Mouse (Mus musculus): ENCODE results near the gene Gzmk. TPM values are rescaled to one million over a fixed set of nuclear protein-coding genes. Genes with fewer than 3 reads are reported as not detected.

Gzmk gene
- polyA plus RNA-seq, 1 experiment from 2014 or later, result not detected

- H3K9ac ChIP-seq (ENCODE audit: low read length), result no peak overlapping the region
- WGBS, result 78% methylated on average over 9 of the region's 9 CpGs
- H3K9me3 ChIP-seq (replicated peaks; ENCODE audit: control insufficient read depth, low read length), result no peaks in the 10 kb centered on the region
- no peak for ATAC-seq (ENCODE audit: insufficient read depth, low FRiP score)
- no peaks in the 10 kb centered on the region for H3K4me1 ChIP-seq (ENCODE audit: control insufficient read depth, insufficient read depth, low read length)
- H3K36me3 ChIP-seq (ENCODE audit: control insufficient read depth, insufficient read depth, low read length), result no peaks in the 10 kb centered on the region
- H3K27ac ChIP-seq (ENCODE audit: low read length), result no peak overlapping the region
- no peak overlapping the region for H3K4me3 ChIP-seq (replicated peaks; ENCODE audit: low read length)
- no peaks in the 10 kb centered on the region for H3K27me3 ChIP-seq (ENCODE audit: control insufficient read depth, insufficient read depth, low read length)
- no peak overlapping the region for H3K4me2 ChIP-seq (ENCODE audit: low read depth, low read length)
These were observed 27.7 kb downstream of the Gzmk start for GRCm38 (mm10) chr13:113197872-113198502.

GRCm38 (mm10) chr13:113196808-113197674 is 28.7 kb downstream of the Gzmk start:
- H3K9me3 ChIP-seq (replicated peaks; ENCODE audit: control insufficient read depth, low read length), result no peaks in the 10 kb centered on the region
- H3K9ac ChIP-seq (ENCODE audit: low read length), result no peak overlapping the region
- no peaks in the 10 kb centered on the region for H3K27me3 ChIP-seq (ENCODE audit: control insufficient read depth, insufficient read depth, low read length)
- WGBS, result 64% methylated on average over 13 of the region's 13 CpGs
- no peak for ATAC-seq (ENCODE audit: insufficient read depth, low FRiP score)
- no peaks in the 10 kb centered on the region for H3K4me1 ChIP-seq (ENCODE audit: control insufficient read depth, insufficient read depth, low read length)
- no peak overlapping the region for H3K4me2 ChIP-seq (ENCODE audit: low read depth, low read length)
- H3K4me3 ChIP-seq (replicated peaks; ENCODE audit: low read length), result no peak overlapping the region
- no peaks in the 10 kb centered on the region for H3K36me3 ChIP-seq (ENCODE audit: control insufficient read depth, insufficient read depth, low read length)
- H3K27ac ChIP-seq (ENCODE audit: low read length), result no peak overlapping the region

- no peak for ATAC-seq (ENCODE audit: insufficient read depth, low FRiP score)
These were observed 42.0 kb downstream of the Gzmk start for GRCm38 (mm10) chr13:113183720-113184119.

GRCm38 (mm10) chr13:113183310-113183709 is 42.4 kb downstream of the Gzmk start:
- no peaks in the 10 kb centered on the region for H3K4me1 ChIP-seq (ENCODE audit: control insufficient read depth, insufficient read depth, low read length)
- no peak for ATAC-seq (ENCODE audit: insufficient read depth, low FRiP score)

More at GRCm38 (mm10) chr13:113183720-113184119, 42.0 kb downstream of the Gzmk start:
- Histone ChIP-seq H3K36me3 (ENCODE audit: control insufficient read depth, insufficient read depth, low read length) (no peaks in the 10 kb centered on the region), H3K4me3 (replicated peaks; ENCODE audit: low read length) (no peak overlapping the region), H3K27ac (ENCODE audit: low read length) (no peak overlapping the region), H3K4me2 (ENCODE audit: low read depth, low read length) (no peak overlapping the region), H3K9me3 (replicated peaks; ENCODE audit: control insufficient read depth, low read length) (no peaks in the 10 kb centered on the region), H3K4me1 (ENCODE audit: control insufficient read depth, insufficient read depth, low read length) (no peaks in the 10 kb centered on the region), H3K27me3 (ENCODE audit: control insufficient read depth, insufficient read depth, low read length) (no peaks in the 10 kb centered on the region), H3K9ac (ENCODE audit: low read length) (no peak overlapping the region)
- 86% methylated on average over 4 of the region's 4 CpGs for WGBS

GRCm38 (mm10) chr13:113174162-113174561 is 51.5 kb downstream of the Gzmk start:
- Histone ChIP-seq H3K36me3 (ENCODE audit: control insufficient read depth, insufficient read depth, low read length) (no peaks in the 10 kb centered on the region), H3K4me3 (replicated peaks; ENCODE audit: low read length) (no peak overlapping the region), H3K27ac (ENCODE audit: low read length) (no peak overlapping the region), H3K9ac (ENCODE audit: low read length) (no peak overlapping the region), H3K27me3 (ENCODE audit: control insufficient read depth, insufficient read depth, low read length) (no peaks in the 10 kb centered on the region), H3K4me2 (ENCODE audit: low read depth, low read length) (no peak overlapping the region), H3K4me1 (ENCODE audit: control insufficient read depth, insufficient read depth, low read length) (no peaks in the 10 kb centered on the region), H3K9me3 (replicated peaks; ENCODE audit: control insufficient read depth, low read length) (no peaks in the 10 kb centered on the region)
- 78% methylated on average over 6 of the region's 6 CpGs for WGBS
- no peak for ATAC-seq (ENCODE audit: insufficient read depth, low FRiP score)

More at GRCm38 (mm10) chr13:113183310-113183709, 42.4 kb downstream of the Gzmk start:
- H3K4me2 ChIP-seq (ENCODE audit: low read depth, low read length), result no peak overlapping the region
- H3K9ac ChIP-seq (ENCODE audit: low read length), result no peak overlapping the region
- H3K4me3 ChIP-seq (replicated peaks; ENCODE audit: low read length), result no peak overlapping the region
- no peaks in the 10 kb centered on the region for H3K36me3 ChIP-seq (ENCODE audit: control insufficient read depth, insufficient read depth, low read length)
- H3K27me3 ChIP-seq (ENCODE audit: control insufficient read depth, insufficient read depth, low read length), result no peaks in the 10 kb centered on the region
- H3K27ac ChIP-seq (ENCODE audit: low read length), result no peak overlapping the region
- no peaks in the 10 kb centered on the region for H3K9me3 ChIP-seq (replicated peaks; ENCODE audit: control insufficient read depth, low read length)
- 65% methylated on average over 8 of the region's 8 CpGs for WGBS

- Histone ChIP-seq H3K9me3 (replicated peaks; ENCODE audit: control insufficient read depth, low read length) (no peaks in the 10 kb centered on the region), H3K4me1 (ENCODE audit: control insufficient read depth, insufficient read depth, low read length) (no peaks in the 10 kb centered on the region), H3K4me3 (replicated peaks; ENCODE audit: low read length) (no peak overlapping the region), H3K36me3 (ENCODE audit: control insufficient read depth, insufficient read depth, low read length) (no peaks in the 10 kb centered on the region), H3K27ac (ENCODE audit: low read length) (no peak overlapping the region), H3K4me2 (ENCODE audit: low read depth, low read length) (no peak overlapping the region), H3K27me3 (ENCODE audit: control insufficient read depth, insufficient read depth, low read length) (no peaks in the 10 kb centered on the region), H3K9ac (ENCODE audit: low read length) (no peak overlapping the region)
- no peak for ATAC-seq (ENCODE audit: insufficient read depth, low FRiP score)
These were observed 55.5 kb downstream of the Gzmk start for GRCm38 (mm10) chr13:113170256-113170655.

- H3K4me1 ChIP-seq (ENCODE audit: control insufficient read depth, insufficient read depth, low read length), result no peaks in the 10 kb centered on the region
- no peak overlapping the region for H3K27ac ChIP-seq (ENCODE audit: low read length)
- ATAC-seq (ENCODE audit: insufficient read depth, low FRiP score), result no peak
These were observed 57.6 kb downstream of the Gzmk start for GRCm38 (mm10) chr13:113168018-113168534.

GRCm38 (mm10) chr13:113164252-113165005 is 61.3 kb downstream of the Gzmk start:
- 0 out of 2 replicates have a peak, but pooled peaks have one; percentile 47 for ATAC-seq (ENCODE audit: insufficient read depth, low FRiP score)
- no peaks in the 10 kb centered on the region for H3K9me3 ChIP-seq (replicated peaks; ENCODE audit: control insufficient read depth, low read length)
- H3K4me3 ChIP-seq (replicated peaks; ENCODE audit: low read length), result no peak overlapping the region
- no peaks in the 10 kb centered on the region for H3K36me3 ChIP-seq (ENCODE audit: control insufficient read depth, insufficient read depth, low read length)
- no peaks in the 10 kb centered on the region for H3K27me3 ChIP-seq (ENCODE audit: control insufficient read depth, insufficient read depth, low read length)
- H3K27ac ChIP-seq (ENCODE audit: low read length), result peak overlapping the region; percentile 29; the same call in 1 of the 2 replicates
- H3K4me2 ChIP-seq (ENCODE audit: low read depth, low read length), result no peak overlapping the region
- 85% methylated on average over 5 of the region's 5 CpGs for WGBS
- no peak overlapping the region for H3K9ac ChIP-seq (ENCODE audit: low read length)
- no peaks in the 10 kb centered on the region for H3K4me1 ChIP-seq (ENCODE audit: control insufficient read depth, insufficient read depth, low read length)

More at GRCm38 (mm10) chr13:113168018-113168534, 57.6 kb downstream of the Gzmk start:
- no peak overlapping the region for H3K4me2 ChIP-seq (ENCODE audit: low read depth, low read length)
- 63% methylated on average over 9 of the region's 9 CpGs for WGBS
- H3K4me3 ChIP-seq (replicated peaks; ENCODE audit: low read length), result no peak overlapping the region
- no peaks in the 10 kb centered on the region for H3K9me3 ChIP-seq (replicated peaks; ENCODE audit: control insufficient read depth, low read length)
- no peak overlapping the region for H3K9ac ChIP-seq (ENCODE audit: low read length)
- H3K27me3 ChIP-seq (ENCODE audit: control insufficient read depth, insufficient read depth, low read length), result no peaks in the 10 kb centered on the region
- no peaks in the 10 kb centered on the region for H3K36me3 ChIP-seq (ENCODE audit: control insufficient read depth, insufficient read depth, low read length)

Measured in stomach, embryonic 16.5 days (tissue).